Mouse (Mus musculus): ENCODE measurements at regions not wholly inside any gene's neighbourhood (a gene's known extent, or its start where the extent isn't known, plus 50 kb on each side); places are given as distances from the start of the nearest gene placed in this dataset.

DNA sequence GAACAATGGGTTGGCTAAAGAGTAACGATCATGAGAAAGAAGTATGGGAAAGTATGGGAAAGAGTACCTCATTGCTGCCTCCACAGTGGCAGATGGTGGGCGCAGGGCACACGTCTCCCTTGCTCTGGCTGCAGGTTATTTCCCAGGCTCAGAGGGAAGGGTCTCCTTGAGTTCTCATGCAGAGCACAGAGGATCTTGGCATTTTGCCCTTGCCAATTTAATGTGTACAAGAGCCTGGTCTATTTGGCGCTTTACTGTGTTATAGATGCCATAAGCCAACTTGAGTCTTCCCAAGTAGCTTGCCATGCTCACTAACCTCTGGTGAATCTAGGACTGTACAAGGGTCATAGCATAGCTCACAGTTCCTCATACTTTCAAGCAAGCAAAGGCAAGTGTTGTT is 296.7 kb upstream of the Rnf219 start:
- TF ChIP-seq FLI1 (IDR thresholded peaks at IDR 0.05; ENCODE audit: low read length) (no peak), GATA1 (IDR thresholded peaks at IDR 0.05; ENCODE audit: borderline replicate concordance, low read length) (no peak)

Measured in megakaryocyte, embryonic 14.5 days (primary cell).